Mouse (Mus musculus): ENCODE results near the gene Trim16.
A peak's percentile ranks its signal among the peaks of the same experiment; 100 is the strongest.

The Trim16 gene

GRCm38 (mm10) chr11:62827911-62828310 lies 7.9 kb downstream of the Trim16 start:
- DNase-seq (ENCODE audit: low read depth, low spot score): no peak

GRCm38 (mm10) chr11:62830387-62830786 lies 10.4 kb downstream of the Trim16 start:
- no peak for DNase-seq (ENCODE audit: low read depth, low spot score)

GRCm38 (mm10) chr11:62831906-62832305 lies 11.9 kb downstream of the Trim16 start:
- DNase-seq (ENCODE audit: low read depth, low spot score): no peak

GRCm38 (mm10) chr11:62844562-62844961 lies 24.5 kb downstream of the Trim16 start:
- no peak for DNase-seq (ENCODE audit: low read depth, low spot score)

GRCm38 (mm10) chr11:62845730-62846129 lies 25.7 kb downstream of the Trim16 start:
- DNase-seq (ENCODE audit: low read depth, low spot score): no peak

GRCm38 (mm10) chr11:62846961-62847654 lies 27.1 kb downstream of the Trim16 start, which contains the start of gene Fbxw10:
Fbxw10 (plus strand) TSS chr11:62847069.
- no peak for DNase-seq (ENCODE audit: low read depth, low spot score)

GRCm38 (mm10) chr11:62847655-62848191 lies 27.7 kb downstream of the Trim16 start:
- DNase-seq (ENCODE audit: low read depth, low spot score): no peak

- no peak for DNase-seq (ENCODE audit: low read depth, low spot score)
Observed at GRCm38 (mm10) chr11:62848301-62848700, 28.3 kb downstream of the Trim16 start.

- DNase-seq (ENCODE audit: low read depth, low spot score): no peak
Observed at GRCm38 (mm10) chr11:62851199-62851598, 31.2 kb downstream of the Trim16 start.

- DNase-seq (ENCODE audit: low read depth, low spot score): no peak
Observed at GRCm38 (mm10) chr11:62853334-62853733, 33.3 kb downstream of the Trim16 start.

GRCm38 (mm10) chr11:62865562-62865961 lies 45.5 kb downstream of the Trim16 start:
- DNase-seq (ENCODE audit: low read depth, low spot score): no peak

GRCm38 (mm10) chr11:62866685-62867084 lies 46.7 kb downstream of the Trim16 start:
- no peak for DNase-seq (ENCODE audit: low read depth, low spot score)

- no peak for DNase-seq (ENCODE audit: low read depth, low spot score)
Observed at GRCm38 (mm10) chr11:62869201-62869600, 49.2 kb downstream of the Trim16 start.

GRCm38 (mm10) chr11:62869715-62870371 lies 49.8 kb downstream of the Trim16 start:
- no peak for DNase-seq (ENCODE audit: low read depth, low spot score)

- DNase-seq (ENCODE audit: low read depth, low spot score): no peak
Observed at GRCm38 (mm10) chr11:62873479-62873878, 53.4 kb downstream of the Trim16 start.

GRCm38 (mm10) chr11:62875696-62876095 lies 55.7 kb downstream of the Trim16 start:
- DNase-seq (ENCODE audit: low read depth, low spot score): no peak

- no peak for DNase-seq (ENCODE audit: low read depth, low spot score)
Observed at GRCm38 (mm10) chr11:62876445-62876844, 56.4 kb downstream of the Trim16 start.

- no peak for DNase-seq (ENCODE audit: low read depth, low spot score)
Observed at GRCm38 (mm10) chr11:62877391-62877790, 57.4 kb downstream of the Trim16 start.

GRCm38 (mm10) chr11:62878728-62879127 lies 58.7 kb downstream of the Trim16 start:
- DNase-seq (ENCODE audit: low read depth, low spot score): no peak

GRCm38 (mm10) chr11:62879220-62880048 lies 59.4 kb downstream of the Trim16 start, which contains the start of gene Tvp23b:
Tvp23b (plus strand) TSS chr11:62879455.
- peak; percentile 99 for DNase-seq (ENCODE audit: low read depth, low spot score)

GRCm38 (mm10) chr11:62883407-62883806 lies 63.4 kb downstream of the Trim16 start:
- DNase-seq (ENCODE audit: low read depth, low spot score): no peak

GRCm38 (mm10) chr11:62885323-62885722 lies 65.3 kb downstream of the Trim16 start:
- no peak for DNase-seq (ENCODE audit: low read depth, low spot score)

Data from A20 (cell line).